Mouse (Mus musculus): ENCODE results near the gene Pbdc1.
"Not testable (repeated sequence)": the region's sequence is repeated elsewhere in the genome, so short reads cannot be mapped to it uniquely, and the experiment has no call there.

The Pbdc1 gene

GRCm38 (mm10) chrX:105079615-105080092 is at the start of gene Pbdc1:
Gene Pbdc1 (plus strand): TSS chrX:105079756.
- peak; percentile 92 for DNase-seq (ENCODE audit: low read depth, low spot score)

DNA sequence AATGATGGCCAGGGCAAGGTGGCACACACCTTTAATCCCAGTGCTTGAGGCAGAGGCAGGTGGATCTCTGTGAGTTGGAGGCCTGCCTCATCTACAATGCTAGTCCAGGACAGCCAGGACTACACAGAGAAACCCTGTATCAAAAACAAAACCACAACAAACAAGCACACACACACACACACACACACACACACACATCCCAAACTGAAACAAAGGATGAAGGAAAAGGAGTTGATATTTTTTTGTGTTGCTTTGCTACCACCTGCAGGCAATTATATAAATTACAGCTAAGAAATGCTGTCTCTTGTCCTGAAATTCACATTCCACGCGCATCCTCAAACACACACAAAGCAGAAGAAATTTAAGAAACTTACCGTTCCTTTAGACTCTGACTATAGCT is 41.9 kb upstream of the Pbdc1 start:
- DNase-seq (ENCODE audit: low read depth, low spot score): peak; percentile 4

DNA sequence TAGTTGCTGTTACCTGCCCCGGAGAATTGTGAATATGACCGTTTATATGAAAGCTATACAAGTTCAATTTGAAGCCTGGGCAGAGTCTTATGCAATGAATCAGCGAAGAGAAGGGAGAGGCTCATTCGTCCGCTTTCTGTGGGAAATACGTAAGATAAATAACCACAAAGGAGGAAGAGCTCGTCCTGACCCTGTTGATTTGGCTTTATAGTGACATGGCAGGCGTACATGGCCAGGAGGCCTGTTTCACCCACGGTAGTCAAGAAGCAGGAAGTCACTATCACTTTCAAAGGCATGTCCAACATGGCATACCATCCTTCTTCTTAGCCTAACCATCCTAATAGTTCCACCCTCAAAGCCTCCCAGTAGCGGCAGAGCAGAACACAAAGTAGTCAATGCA is 15.3 kb upstream of the Pbdc1 start:
- no peak for DNase-seq (ENCODE audit: low read depth, low spot score)

DNA sequence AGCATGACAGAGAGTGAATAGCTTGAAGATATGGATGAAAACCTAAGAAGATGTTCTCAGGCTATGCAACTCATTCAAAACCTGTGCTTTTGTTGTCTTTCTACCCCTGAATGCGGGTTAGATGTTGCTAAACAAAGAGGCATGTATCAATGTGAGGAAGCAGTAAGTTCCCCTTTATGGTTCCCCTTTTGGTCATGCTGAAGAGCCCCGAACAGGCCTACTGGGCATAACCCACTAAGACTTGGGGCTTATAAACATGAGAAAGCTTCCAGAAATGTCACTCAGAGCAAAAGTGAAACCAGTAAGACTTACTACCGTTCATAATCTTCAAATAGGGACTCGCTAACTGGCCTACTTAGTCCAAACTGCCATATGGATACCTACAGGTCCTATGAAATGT is 14.8 kb upstream of the Pbdc1 start:
- DNase-seq (ENCODE audit: low read depth, low spot score): no peak

- DNase-seq (ENCODE audit: low read depth, low spot score): peak; percentile 81
These were observed 9.7 kb upstream of the Pbdc1 start for GRCm38 (mm10) chrX:105069671-105070503.

DNA sequence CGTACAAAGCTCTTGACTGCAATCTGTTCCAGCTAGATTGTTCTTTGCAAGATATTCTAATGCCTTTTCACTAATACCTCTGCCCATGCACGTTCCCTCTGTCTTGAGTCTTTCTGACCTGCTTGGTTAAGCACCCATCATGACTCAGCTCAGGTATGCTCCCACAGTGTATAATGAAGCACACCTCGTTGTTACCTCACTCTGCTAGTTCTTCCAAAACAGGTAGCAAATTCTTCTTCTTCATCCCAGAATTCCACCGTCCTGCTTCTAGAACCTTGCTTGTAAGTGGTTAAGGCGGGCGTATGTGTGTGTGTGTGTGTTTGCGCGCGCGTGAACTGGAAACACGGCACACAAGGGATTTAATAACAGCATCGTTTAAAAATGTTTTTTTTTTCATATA is 405 bp upstream of the Pbdc1 start:
- DNase-seq (ENCODE audit: low read depth, low spot score): peak; percentile 12

GRCm38 (mm10) chrX:105080096-105080495 is 540 bp downstream of the Pbdc1 start:
- no peak for DNase-seq (ENCODE audit: low read depth, low spot score)

DNA sequence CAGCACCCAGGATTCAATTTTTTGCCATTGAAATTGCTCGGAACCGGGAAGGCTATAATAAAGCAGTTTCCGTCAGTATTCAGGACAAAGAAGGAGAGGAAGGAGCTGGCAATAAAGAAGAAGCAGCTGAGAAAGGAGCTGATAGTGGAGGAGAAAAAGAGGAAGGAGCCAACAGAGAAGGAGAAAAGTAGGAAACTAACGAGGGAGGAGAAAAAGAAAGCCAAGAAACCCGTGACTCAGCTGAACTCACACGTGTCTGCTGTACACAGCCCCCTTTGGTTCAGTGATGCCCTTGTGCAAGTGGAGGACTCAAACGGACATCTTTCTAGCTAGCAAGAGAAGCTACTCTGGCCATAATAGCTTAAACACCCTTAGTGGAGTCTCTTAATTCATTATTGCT is 3.5 kb downstream of the Pbdc1 start:
- not testable (repeated sequence) for DNase-seq (ENCODE audit: low read depth, low spot score)

DNA sequence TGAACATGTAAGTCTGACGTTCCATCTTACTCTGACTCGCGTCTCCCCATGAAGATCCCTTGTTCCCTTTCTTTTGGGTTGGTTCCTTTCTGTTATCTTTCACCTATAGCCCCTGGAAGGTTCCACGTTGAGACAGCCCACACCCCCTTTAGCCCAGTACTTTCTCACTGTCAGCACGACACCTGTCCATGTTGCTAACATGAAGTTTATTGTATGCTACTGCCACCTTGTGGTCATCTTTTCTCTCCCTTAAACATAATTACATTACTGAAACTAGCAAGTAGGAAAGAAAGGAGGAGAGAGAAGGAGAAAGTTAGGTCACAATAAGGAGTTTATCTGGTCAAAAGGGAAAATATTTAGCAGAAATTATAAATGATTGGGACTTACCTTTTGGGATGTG is 24.6 kb downstream of the Pbdc1 start:
- DNase-seq (ENCODE audit: low read depth, low spot score): peak; percentile 26

GRCm38 (mm10) chrX:105114994-105115393 is 35.4 kb downstream of the Pbdc1 start:
- DNase-seq (ENCODE audit: low read depth, low spot score): no peak

GRCm38 (mm10) chrX:105120275-105121226 is 41.0 kb downstream of the Pbdc1 start, which contains the start of gene Magee1:
Gene Magee1 (plus strand): TSS chrX:105120378.
- DNase-seq (ENCODE audit: low read depth, low spot score): peak; percentile 63

- peak; percentile 48 for DNase-seq (ENCODE audit: low read depth, low spot score)
These were observed 41.8 kb downstream of the Pbdc1 start for GRCm38 (mm10) chrX:105121227-105121865.

DNA sequence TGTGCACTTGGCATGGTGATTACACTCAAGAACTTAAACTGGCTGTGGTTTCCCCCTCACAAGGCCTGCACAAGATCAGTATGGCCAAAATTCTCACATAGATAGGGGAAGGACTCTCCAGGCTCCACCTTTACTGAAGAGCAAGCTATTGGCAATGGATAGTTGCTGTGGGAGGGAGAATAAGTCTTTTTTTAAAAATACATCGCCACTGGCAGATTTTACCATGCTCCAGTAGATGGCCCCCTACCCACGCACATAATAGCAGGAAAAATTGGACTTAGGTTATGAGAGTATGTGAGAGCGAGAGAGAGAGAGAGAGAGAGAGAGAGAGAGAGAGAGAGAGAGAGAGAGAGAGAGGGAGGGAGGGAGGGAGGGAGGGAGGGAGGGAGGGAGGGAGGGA is 45.3 kb downstream of the Pbdc1 start:
- no peak for DNase-seq (ENCODE audit: low read depth, low spot score)

DNA sequence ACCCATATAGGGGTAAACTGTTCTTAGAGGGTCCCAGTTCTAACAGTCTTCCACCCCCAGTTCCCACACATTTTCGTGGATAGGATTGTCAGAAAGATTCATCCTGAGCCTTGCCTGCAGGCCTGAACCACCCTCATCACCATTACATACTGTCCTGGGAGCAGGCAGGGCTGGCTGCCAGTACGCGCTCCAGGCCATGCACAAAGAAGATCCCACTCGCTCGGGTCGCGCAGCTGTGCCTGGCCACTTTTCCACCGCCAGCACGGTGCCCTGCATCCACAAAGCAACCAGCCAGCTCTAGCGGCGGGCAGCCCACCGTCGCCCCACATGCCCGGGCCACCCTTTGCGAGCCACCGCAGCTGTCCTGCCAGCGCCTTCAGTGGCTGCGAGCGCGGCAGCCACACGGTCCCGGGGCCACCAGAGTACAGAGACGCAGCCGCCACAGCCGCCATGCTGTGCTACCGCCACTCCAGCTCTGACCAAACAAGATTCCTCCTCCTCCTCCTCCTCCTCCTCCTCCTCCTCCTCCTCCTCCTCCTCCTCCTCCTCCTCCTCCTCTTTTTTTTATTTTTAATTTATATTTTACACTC is 72.4 kb downstream of the Pbdc1 start:
- DNase-seq (ENCODE audit: low read depth, low spot score): peak; percentile 9

GRCm38 (mm10) chrX:105165007-105165406 is 85.5 kb downstream of the Pbdc1 start:
- DNase-seq (ENCODE audit: low read depth, low spot score): not testable (repeated sequence)
